Mouse (Mus musculus) MEL (cell line): ENCODE results near the gene Pole3. TPM values are rescaled to one million over a fixed set of nuclear protein-coding genes. Genes with fewer than 3 reads are reported as not detected.

Experiments used
- DNase-seq: peaks from one replicate; pipeline ENCODE4 v3.0.0; 2011; ENCODE audit warnings: low read depth, low spot score
- H3K27ac ChIP-seq: 2 replicates; pipeline ENCODE4 v1.5.1; 2012; ENCODE audit warnings: low read depth, mild to moderate bottlenecking, control low read depth, low read length, moderate library complexity; ENCODE audit not compliant: control insufficient read depth
- H3K27me3 ChIP-seq, 2 experiments: fragments of 150-350 bp in 1 of 2; sonication (generic) in 1 of 2; 2 replicates each; pipeline ENCODE4 v1.6.1; 2012; ENCODE audit warnings: low read length in 2 of 2, mild to moderate bottlenecking in 2 of 2, improper control_type of control experiment in 1 of 2, moderate library complexity in 1 of 2; ENCODE audit not compliant: insufficient read depth in 2 of 2, control insufficient read depth in 1 of 2
- H3K36me3 ChIP-seq, 2 experiments: 2 replicates each; pipeline ENCODE4 v1.6.1; 2012 to 2014; ENCODE audit warnings: low read length in 2 of 2, improper control_type of control experiment in 1 of 2, inconsistent platforms in 1 of 2, mild to moderate bottlenecking in 1 of 2; ENCODE audit not compliant: insufficient read depth in 2 of 2, control insufficient read depth in 1 of 2
- H3K4me1 ChIP-seq, 2 experiments: fragments of 150-350 bp in 1 of 2; sonication (generic) in 1 of 2; 2 replicates each; pipeline ENCODE4 v1.6.1; 2012; ENCODE audit warnings: low read length in 2 of 2, improper control_type of control experiment in 1 of 2, mild to moderate bottlenecking in 1 of 2; ENCODE audit not compliant: insufficient read depth in 2 of 2, control insufficient read depth in 1 of 2
- H3K4me3 ChIP-seq, 2 experiments: fragments of 150-350 bp in 1 of 2; sonication (generic) in 1 of 2; 2 replicates each; pipeline ENCODE4 v1.5.1; 2012; ENCODE audit warnings: low read depth in 2 of 2, low read length in 2 of 2, mild to moderate bottlenecking in 2 of 2, moderate library complexity in 2 of 2, control low read depth in 1 of 2, improper control_type of control experiment in 1 of 2; ENCODE audit not compliant: control insufficient read depth in 1 of 2, insufficient read depth in 1 of 2
- H3K79me2 ChIP-seq: 2 replicates; pipeline ENCODE4 v1.6.1; 2012; ENCODE audit warnings: mild to moderate bottlenecking, low read length, moderate library complexity; ENCODE audit not compliant: control insufficient read depth, poor library complexity, insufficient read depth
- H3K9ac ChIP-seq: 2 replicates; pipeline ENCODE4 v1.6.1; 2012; ENCODE audit warnings: low read depth, mild to moderate bottlenecking, control low read depth, low read length, moderate library complexity; ENCODE audit not compliant: control insufficient read depth, poor library complexity, severe bottlenecking
- H3K9me3 ChIP-seq: fragments of 150-350 bp; sonication (generic); replicated peaks from 2 replicates; pipeline ENCODE4 v1.6.1; 2012; ENCODE audit warnings: mild to moderate bottlenecking, low read length, improper control_type of control experiment, moderate library complexity; ENCODE audit not compliant: insufficient read depth
- CHD1 ChIP-seq: IDR thresholded peaks from 2 replicates; pipeline ENCODE4 v1.6.1; 2012; ENCODE audit warnings: low read depth, mild to moderate bottlenecking, inconsistent platforms, low read length, improper control_type of control experiment
- CHD2 ChIP-seq: IDR thresholded peaks from 2 replicates; pipeline ENCODE4 v1.6.1; 2011; ENCODE audit warnings: low read length, improper control_type of control experiment
- E2F4 ChIP-seq: IDR thresholded peaks from 2 replicates; pipeline ENCODE4 v1.6.1; 2011; ENCODE audit warnings: low read depth, low read length, improper control_type of control experiment, borderline replicate concordance
- ELF1 ChIP-seq: IDR thresholded peaks from 2 replicates; pipeline ENCODE4 v1.6.1; 2014; ENCODE audit warnings: low read depth, mild to moderate bottlenecking, inconsistent platforms, low read length, improper control_type of control experiment, moderate library complexity
- EP300 ChIP-seq, 2 experiments: IDR thresholded peaks; 2 replicates each; pipeline ENCODE4 v1.6.1; 2011; ENCODE audit warnings: improper control_type of control experiment in 2 of 2, low read length in 2 of 2, low read depth in 1 of 2, mild to moderate bottlenecking in 1 of 2
- ETS1 ChIP-seq: IDR thresholded peaks from 2 replicates; pipeline ENCODE4 v1.6.1; 2012; ENCODE audit warnings: low read depth, mild to moderate bottlenecking, inconsistent platforms, low read length, improper control_type of control experiment, moderate library complexity
- HCFC1 ChIP-seq: IDR thresholded peaks from 2 replicates; pipeline ENCODE4 v1.6.1; 2012; ENCODE audit warnings: low read depth, mild to moderate bottlenecking, inconsistent platforms, low read length, improper control_type of control experiment, moderate library complexity
- MAFK ChIP-seq: IDR thresholded peaks from 2 replicates; pipeline ENCODE4 v1.6.1; 2011; ENCODE audit warnings: low read depth, mild to moderate bottlenecking, low read length, improper control_type of control experiment, borderline replicate concordance
- MAX ChIP-seq: IDR thresholded peaks from 2 replicates; pipeline ENCODE4 v1.6.1; 2011; ENCODE audit warnings: low read length, improper control_type of control experiment
- MXI1 ChIP-seq: IDR thresholded peaks from 2 replicates; pipeline ENCODE4 v1.6.1; 2011; ENCODE audit warnings: mild to moderate bottlenecking, low read depth, low read length, improper control_type of control experiment
- MYB ChIP-seq: IDR thresholded peaks from 2 replicates; pipeline ENCODE4 v1.6.1; 2011; ENCODE audit warnings: mild to moderate bottlenecking, low read depth, low read length, improper control_type of control experiment
- NELFE ChIP-seq: IDR thresholded peaks from 2 replicates; pipeline ENCODE4 v1.6.1; 2011; ENCODE audit warnings: low read depth, low read length, improper control_type of control experiment
- NRF1 ChIP-seq: IDR thresholded peaks from 2 replicates; pipeline ENCODE4 v1.6.1; 2014; ENCODE audit warnings: low read depth, mild to moderate bottlenecking, inconsistent platforms, low read length, improper control_type of control experiment, moderate library complexity; ENCODE audit not compliant: poor library complexity, insufficient read depth, severe bottlenecking
- POLR2A ChIP-seq, 2 experiments: IDR thresholded peaks; 2 replicates each; pipeline ENCODE4 v1.6.1; 2011 to 2012; ENCODE audit warnings: low read length in 2 of 2, mild to moderate bottlenecking in 2 of 2, control low read depth in 1 of 2, improper control_type of control experiment in 1 of 2, low read depth in 1 of 2, moderate library complexity in 1 of 2; ENCODE audit not compliant: control insufficient read depth in 1 of 2, insufficient read depth in 1 of 2, poor library complexity in 1 of 2
- POLR2AphosphoS2 ChIP-seq: IDR thresholded peaks from 2 replicates; pipeline ENCODE4 v1.6.1; 2011; ENCODE audit warnings: low read length, improper control_type of control experiment
- POLR2AphosphoS5 ChIP-seq: IDR thresholded peaks from 2 replicates; pipeline ENCODE4 v1.6.1; 2012; ENCODE audit warnings: low read depth, borderline replicate concordance, mild to moderate bottlenecking, inconsistent platforms, low read length, moderate library complexity, mixed read lengths
- RAD21 ChIP-seq: IDR thresholded peaks from 2 replicates; pipeline ENCODE4 v1.6.1; 2011; ENCODE audit warnings: mild to moderate bottlenecking, low read depth, low read length, improper control_type of control experiment
- SIN3A ChIP-seq: IDR thresholded peaks from 2 replicates; pipeline ENCODE4 v1.6.1; 2012; ENCODE audit warnings: low read length, improper control_type of control experiment, inconsistent platforms
- TBP ChIP-seq: IDR thresholded peaks from 2 replicates; pipeline ENCODE4 v1.8.0; 2011; ENCODE audit warnings: low read depth, low read length, improper control_type of control experiment
- TCF12 ChIP-seq: IDR thresholded peaks from 2 replicates; pipeline ENCODE4 v1.6.1; 2014; ENCODE audit warnings: low read depth, mild to moderate bottlenecking, inconsistent platforms, low read length, improper control_type of control experiment, moderate library complexity
- USF1 ChIP-seq: IDR thresholded peaks from 2 replicates; pipeline ENCODE4 v1.6.1; 2014; ENCODE audit warnings: low read depth, mild to moderate bottlenecking, inconsistent platforms, low read length, improper control_type of control experiment, moderate library complexity
- ZC3H11A ChIP-seq: IDR thresholded peaks from 2 replicates; pipeline ENCODE4 v1.6.1; 2012; ENCODE audit warnings: low read depth, mild to moderate bottlenecking, inconsistent platforms, low read length, improper control_type of control experiment
- polyA plus RNA-seq, 2 experiments: library from polyadenylated mRNA; stranded (reverse) in 1 of 2; unstranded in 1 of 2; fragments of >175 nt in 1 of 2; fragments of >200 nt in 1 of 2; gene quantifications; 2 replicates each; pipeline versions ENCODE4 v1.2.1 to v1.2.4; 2012; ENCODE audit warnings: low replicate concordance in 2 of 2, low read depth in 1 of 2; ENCODE audit not compliant: insufficient read length in 2 of 2, insufficient read depth in 1 of 2, missing spikeins in 1 of 2
- total RNA-seq: library from RNA; depleted of rRNA; stranded (reverse); fragments of 300-350 nt; gene quantifications from 2 replicates; pipeline ENCODE4 v1.2.3, GENCODE M21; 2012

Pole3 gene
- total and polyA plus RNA-seq, 3 experiments: 63.6 to 103 TPM; not detected in 1

GRCm38 (mm10) chr4:62544801-62545200 is 19.9 kb upstream of the Pole3 start:
- TF ChIP-seq MAFK (no peak), USF1 (no peak), NELFE (no peak), RAD21 (no peak), EP300 (IDR thresholded peaks at IDR 0.05; ENCODE audit: low read depth in 1 of 2, low read length in 2 of 2) (no peak), POLR2AphosphoS2 (no peak), MXI1 (no peak), NRF1 (no peak), HCFC1 (no peak), POLR2A (IDR thresholded peaks at IDR 0.05; ENCODE audit: control insufficient read depth in 1 of 2, insufficient read depth in 1 of 2, low read depth in 1 of 2, low read length in 2 of 2, poor library complexity in 1 of 2) (no peak)
- Histone ChIP-seq H3K27me3 (peaks cover 0 to 3% of the 10 kb centered on the region in 2 experiments; a peak in 2 of 4 replicates), H3K9me3 (no peaks in the 10 kb centered on the region), H3K9ac (no peak overlapping the region), H3K4me1 (no peaks in the 10 kb centered on the region), H3K27ac (no peak overlapping the region), H3K79me2 (no peaks in the 10 kb centered on the region), H3K36me3 (no peaks in the 10 kb centered on the region), H3K4me3 (no peak overlapping the region)
- DNase-seq: no peak

DNA sequence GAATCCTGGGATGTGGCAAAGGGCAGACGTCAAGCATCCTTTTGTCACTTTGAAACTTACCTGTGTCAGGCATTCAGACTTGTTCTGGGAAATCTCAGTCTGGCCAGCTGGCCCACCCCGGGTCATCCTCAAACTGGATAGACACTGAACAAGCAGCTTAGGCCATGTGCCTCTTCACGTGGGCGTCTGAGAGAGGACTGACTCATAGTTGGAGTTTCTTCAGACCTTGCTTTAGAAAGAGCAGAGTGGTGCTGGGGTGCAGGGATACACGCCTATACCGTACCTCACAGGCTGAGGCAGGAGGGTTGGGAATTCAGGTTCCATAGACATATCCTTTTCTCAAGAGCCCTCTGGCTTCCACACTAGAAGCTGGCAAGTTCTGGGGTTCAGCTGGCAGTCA is 18.9 kb upstream of the Pole3 start:
- no peak for TF ChIP-seq TBP
- no peak for TF ChIP-seq RAD21
- no peak for TF ChIP-seq ETS1
- TF ChIP-seq CHD2: no peak
- no peak for TF ChIP-seq MYB
- TF ChIP-seq ZC3H11A: no peak
- no peak for TF ChIP-seq MAFK
- TF ChIP-seq TCF12: no peak
- TF ChIP-seq MXI1: no peak
- TF ChIP-seq NELFE: no peak
- TF ChIP-seq ELF1: no peak
- TF ChIP-seq USF1: no peak
- TF ChIP-seq CHD1: no peak
- TF ChIP-seq E2F4: no peak
- no peak for TF ChIP-seq NRF1
- no peak for TF ChIP-seq SIN3A
- no peak for TF ChIP-seq POLR2AphosphoS5
- no peak for TF ChIP-seq MAX
- TF ChIP-seq, all 39 proteins: peak for 0

More for the DNA sequence above, 18.9 kb upstream of the Pole3 start:
- Histone ChIP-seq H3K4me1 (no peaks in the 10 kb centered on the region), H3K4me3 (no peak overlapping the region), H3K27ac (no peak overlapping the region), H3K9me3 (no peaks in the 10 kb centered on the region), H3K36me3 (no peaks in the 10 kb centered on the region), H3K27me3 (peaks cover 0 to 4% of the 10 kb centered on the region in 2 experiments; a peak in 2 of 4 replicates), H3K9ac (no peak overlapping the region), H3K79me2 (no peaks in the 10 kb centered on the region)
- no peak for DNase-seq
